Mouse (Mus musculus): ENCODE measurements at regions not wholly inside any gene's neighbourhood (a gene's known extent, or its start where the extent isn't known, plus 50 kb on each side); places are given as distances from the start of the nearest gene placed in this dataset.

- no peak for ATAC-seq (ENCODE audit: insufficient number of reproducible peaks, low FRiP score, low TSS enrichment, low read depth)
- H3K27ac ChIP-seq = no peak overlapping the region
- H3K27me3 ChIP-seq = no peaks in the 10 kb centered on the region
- no peaks in the 10 kb centered on the region for H3K36me3 ChIP-seq
- no peak overlapping the region for H3K9ac ChIP-seq
- no peak overlapping the region for H3K4me3 ChIP-seq
- 83% methylated on average over 8 of the region's 8 CpGs for WGBS
- H3K4me2 ChIP-seq = no peak overlapping the region
- no peaks in the 10 kb centered on the region for H3K4me1 ChIP-seq
- no peaks in the 10 kb centered on the region for H3K9me3 ChIP-seq
These were observed 58.4 kb upstream of the Ptprm start for GRCm38 (mm10) chr17:67412546-67413250.

- no peak for ATAC-seq (ENCODE audit: insufficient number of reproducible peaks, low FRiP score, low TSS enrichment, low read depth)
- 80% methylated on average over 2 of the region's 2 CpGs for WGBS
These were observed 55.7 kb upstream of the Ptprm start for GRCm38 (mm10) chr17:67409911-67410310.

GRCm38 (mm10) chr17:67405934-67406333 is 51.7 kb upstream of the Ptprm start:
- no peak overlapping the region for H3K9ac ChIP-seq
- H3K9me3 ChIP-seq = no peaks in the 10 kb centered on the region
- H3K4me2 ChIP-seq = no peak overlapping the region
- WGBS = 75% methylated on average over 2 of the region's 2 CpGs
- no peak overlapping the region for H3K27ac ChIP-seq
- no peak for ATAC-seq (ENCODE audit: insufficient number of reproducible peaks, low FRiP score, low TSS enrichment, low read depth)
- no peaks in the 10 kb centered on the region for H3K27me3 ChIP-seq
- no peaks in the 10 kb centered on the region for H3K4me1 ChIP-seq
- H3K36me3 ChIP-seq = no peaks in the 10 kb centered on the region
- H3K4me3 ChIP-seq = no peak overlapping the region

More at GRCm38 (mm10) chr17:67409911-67410310, 55.7 kb upstream of the Ptprm start:
- Histone ChIP-seq H3K4me1 (no peaks in the 10 kb centered on the region), H3K4me2 (no peak overlapping the region), H3K27ac (no peak overlapping the region), H3K9ac (no peak overlapping the region), H3K9me3 (no peaks in the 10 kb centered on the region), H3K27me3 (no peaks in the 10 kb centered on the region), H3K4me3 (no peak overlapping the region), H3K36me3 (no peaks in the 10 kb centered on the region)
